Mouse (Mus musculus) adrenal gland, adult 10 weeks (tissue): ENCODE measurements around the gene Oas1h. TPM values are rescaled to one million over a fixed set of nuclear protein-coding genes. Genes with fewer than 3 reads are reported as not detected.

Experiments used
- polyA plus RNA-seq: library from polyadenylated mRNA; stranded (reverse); fragments of 350-450 nt; fragmentation: Illumina TruSeq; extraction: RNeasy Lipid Tissue Mini Kit (QIAGEN cat#74804); gene quantifications from one replicate; pipeline ENCODE4 v1.2.3, GENCODE M21; 2014; ENCODE audit warnings: low read depth, low replicate concordance

The Oas1h gene
- not detected for polyA plus RNA-seq

GRCm38 (mm10) chr5:120861121-120861520 is at the start of gene Oas1h:
Gene Oas1h, plus strand, starts transcription at chr5:120861421.

GRCm38 (mm10) chr5:120811951-120812819 is 49.0 kb upstream of the Oas1h start, which contains the start of gene Oas1c:
Gene Oas1c, minus strand, starts transcription at chr5:120812514.

GRCm38 (mm10) chr5:120847067-120847466 is 14.2 kb upstream of the Oas1h start, which contains the start of gene Oas1f:
Gene Oas1f, plus strand, starts transcription at chr5:120847367.

GRCm38 (mm10) chr5:120887413-120887812 is 26.2 kb downstream of the Oas1h start, which contains the start of gene Oas1g:
Gene Oas1g, minus strand, starts transcription at chr5:120887613.

GRCm38 (mm10) chr5:120906791-120907733 is 45.8 kb downstream of the Oas1h start, which contains the start of gene Oas1a:
Gene Oas1a, minus strand, starts transcription at chr5:120907521.

GRCm38 (mm10) chr5:120914204-120914603 is 53.0 kb downstream of the Oas1h start, which contains the start of gene Oas1d:
Gene Oas1d, plus strand, starts transcription at chr5:120914536.

Other genes with a start within 250 kb of the Oas1h start
- gene Rita1, start 248.8 kb upstream of the Oas1h start, polyA plus RNA-seq: not detected
- gene Ddx54, start 248.7 kb upstream of the Oas1h start, polyA plus RNA-seq: 0.58 TPM
- not detected for gene Cfap73, start 227.2 kb upstream of the Oas1h start, polyA plus RNA-seq
- not detected for gene Rasal1, start 212.6 kb upstream of the Oas1h start, polyA plus RNA-seq
- gene Dtx1, start 149.5 kb upstream of the Oas1h start, polyA plus RNA-seq: 0.52 TPM
- gene Oas2, start 111.6 kb upstream of the Oas1h start, polyA plus RNA-seq: 1.2 TPM
- 0.41 TPM for gene Oas3, start 83.8 kb upstream of the Oas1h start, polyA plus RNA-seq
- gene Oas1e, start 65.9 kb upstream of the Oas1h start, polyA plus RNA-seq: not detected
- gene Oas1c, start 48.9 kb upstream of the Oas1h start, polyA plus RNA-seq: 0.99 TPM
- not detected for gene Oas1f, start 14.1 kb upstream of the Oas1h start, polyA plus RNA-seq
- not detected for gene Oas1g, start 26.2 kb downstream of the Oas1h start, polyA plus RNA-seq
- gene Oas1a, start 46.1 kb downstream of the Oas1h start, polyA plus RNA-seq: 0.99 TPM
- not detected for gene Oas1d, start 53.1 kb downstream of the Oas1h start, polyA plus RNA-seq
- 2.5 TPM for gene Rph3a, start 148.7 kb downstream of the Oas1h start, polyA plus RNA-seq